Mouse (Mus musculus): Measurements from ENCODE around the gene Nif3l1.

- no peak for TF ChIP-seq CTCF (IDR thresholded peaks at IDR 0.05; ENCODE audit: borderline replicate concordance, insufficient read depth, low read depth, low read length)
- TF ChIP-seq POLR2A (IDR thresholded peaks at IDR 0.05; ENCODE audit: borderline replicate concordance, insufficient read depth, low read length) = no peak
These were observed 34.2 kb upstream of the Nif3l1 start for GRCm38 (mm10) chr1:58410776-58411175.
